Mouse (Mus musculus) erythroblast, embryonic 14.5 days (primary cell): ENCODE results near the gene Chka.

ENCODE experiments used
- GATA1 ChIP-seq: IDR thresholded peaks from 2 replicates; pipeline ENCODE4 v1.6.1; 2012; ENCODE audit warnings: low read length, inconsistent platforms, mixed read lengths
- TAL1 ChIP-seq: IDR thresholded peaks from 3 replicates; pipeline ENCODE4 v1.6.1; 2012; ENCODE audit warnings: low read length, inconsistent platforms, mixed read lengths

- TF ChIP-seq GATA1, result no peak
- TF ChIP-seq TAL1, result no peak
Observed at GRCm38 (mm10) chr19:3862713-3863112, 11.1 kb downstream of the Chka start.
